ENCODE assay signal across 12 mouse cellular contexts in genomic region chr19:42936661-42937193, GRCm38 (mm10).
DNase-seq lines count a peak whose midpoint lies in the region; ATAC-seq lines count a peak whose summit lies in the region.
"Had no signal": no experiment of that assay in that cellular context is flagged by ENCODE, and none has a peak within 500 bp of the region (broad histone marks: within the 10 kb centered on the region; RNA-seq: fewer than 3 reads in every experiment).

No protein-coding gene starts in this region.

- no peaks in the 10 kb centered on the region for H3K27me3 ChIP-seq in heart, embryonic 13.5 days (replicated peaks)
- H3K27me3 ChIP-seq in neural tube, embryonic 15.5 days (replicated peaks) = no peaks in the 10 kb centered on the region
- no peaks in the 10 kb centered on the region for H3K27me3 ChIP-seq in stomach, embryonic 15.5 days (replicated peaks)

- no peak overlapping the region for H3K27ac ChIP-seq in heart, embryonic 13.5 days (replicated peaks)
- no peak overlapping the region for H3K27ac ChIP-seq in neural tube, embryonic 15.5 days (replicated peaks)
- H3K27ac ChIP-seq in stomach, embryonic 15.5 days = peak overlapping the region; percentile 71; the same call in 1 of the 2 replicates
- H3K27ac ChIP-seq: left cerebral cortex, adult 2 months had no signal

- 8% methylated on average over 9 of the region's 9 CpGs for WGBS in heart, embryonic 13.5 days
- 3% methylated on average over 9 of the region's 9 CpGs for WGBS in neural tube, embryonic 15.5 days
- WGBS in stomach, embryonic 15.5 days = 8% methylated on average over 9 of the region's 9 CpGs

- no peak overlapping the region for H3K9ac ChIP-seq in heart, embryonic 13.5 days
- H3K9ac ChIP-seq in neural tube, embryonic 15.5 days (replicated peaks) = no peak overlapping the region
- no peak overlapping the region for H3K9ac ChIP-seq in stomach, embryonic 15.5 days

- peaks cover 4% of the 10 kb centered on the region; the same call in 1 of the 2 replicates for H3K4me1 ChIP-seq in heart, embryonic 13.5 days
- no peaks in the 10 kb centered on the region for H3K4me1 ChIP-seq in neural tube, embryonic 15.5 days
- peaks cover 7% of the 10 kb centered on the region; the same call in 1 of the 2 replicates for H3K4me1 ChIP-seq in stomach, embryonic 15.5 days

- peak overlapping the region; percentile 24 for H3K4me2 ChIP-seq in heart, embryonic 13.5 days
- no peak overlapping the region for H3K4me2 ChIP-seq in neural tube, embryonic 15.5 days
- no peak overlapping the region for H3K4me2 ChIP-seq in stomach, embryonic 15.5 days

- H3K4me3 ChIP-seq in heart, embryonic 13.5 days = no peak overlapping the region
- no peak overlapping the region for H3K4me3 ChIP-seq in neural tube, embryonic 15.5 days (replicated peaks)
- no peak overlapping the region for H3K4me3 ChIP-seq in stomach, embryonic 15.5 days (replicated peaks)
- H3K4me3 ChIP-seq: left cerebral cortex, adult 2 months had no signal

- no peak for DNase-seq in heart, adult 11 months
- DNase-seq in neural tube, embryonic 10.5 days (ENCODE audit: extremely low spot score, low spot score) = peak; percentile 35
- peak; percentile 79 for DNase-seq in forelimb bud, embryonic 11.5 days (ENCODE audit: low read depth, low spot score)
- DNase-seq in thymus, postnatal 14 days = no peak
- no peak for DNase-seq in gastrocnemius, postnatal 4 days (ENCODE audit: low spot score in 2 of 2)
- DNase-seq: cerebellum, postnatal 14 days; lung, postnatal 14 days had no signal

- no peak for ATAC-seq in heart, embryonic 13.5 days (ENCODE audit: extremely low read depth, insufficient number of reproducible peaks, low FRiP score, low TSS enrichment)
- ATAC-seq in neural tube, embryonic 15.5 days (ENCODE audit: low FRiP score) = no peak
- ATAC-seq in stomach, embryonic 15.5 days (ENCODE audit: insufficient read depth, low FRiP score, low read depth) = no peak
- ATAC-seq: forebrain, embryonic 16.5 days had no signal

- no peaks in the 10 kb centered on the region for H3K9me3 ChIP-seq in heart, embryonic 13.5 days
- no peaks in the 10 kb centered on the region for H3K9me3 ChIP-seq in neural tube, embryonic 15.5 days (replicated peaks)
- H3K9me3 ChIP-seq in stomach, embryonic 15.5 days = no peaks in the 10 kb centered on the region

- H3K36me3 ChIP-seq in heart, embryonic 13.5 days = no peaks in the 10 kb centered on the region
- H3K36me3 ChIP-seq in neural tube, embryonic 15.5 days = no peaks in the 10 kb centered on the region
- no peaks in the 10 kb centered on the region for H3K36me3 ChIP-seq in stomach, embryonic 15.5 days

Comparison
In these comparisons a context has a peak if more than half of its experiments do, and no peak if none do; other contexts are left out.
1. DNase-seq: peak in neural tube, embryonic 10.5 days (single experiment) and forelimb bud, embryonic 11.5 days (single experiment); none in heart, adult 11 months (single experiment), thymus, postnatal 14 days (single experiment) and gastrocnemius, postnatal 4 days (0 of 2).